Mouse (Mus musculus): ENCODE measurements at regions not wholly inside any gene's neighbourhood (a gene's known extent, or its start where the extent isn't known, plus 50 kb on each side); places are given as distances from the start of the nearest gene placed in this dataset.
"Not testable (repeated sequence)": the region's sequence is repeated elsewhere in the genome, so short reads cannot be mapped to it uniquely, and the experiment has no call there.

DNA sequence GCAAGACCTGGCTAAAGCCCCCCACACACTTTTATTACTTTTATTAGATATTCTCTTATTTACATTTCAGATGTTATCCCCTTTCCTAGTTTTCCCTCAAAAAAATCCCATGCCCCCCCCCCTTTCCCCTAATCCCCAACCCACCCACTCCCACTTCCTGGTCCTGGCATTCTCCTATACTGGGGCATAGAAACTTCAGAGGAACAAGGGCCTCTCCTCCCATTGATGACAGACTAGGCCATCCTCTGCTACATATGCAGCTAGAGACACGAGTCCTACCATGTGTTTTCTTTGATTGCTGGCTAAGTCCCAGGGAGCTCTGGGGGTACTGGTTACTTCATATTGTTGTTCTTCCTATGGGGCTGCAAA is 116.8 kb downstream of the Rfpl4b start:
- not testable (repeated sequence) for H3K4me3 ChIP-seq (ENCODE audit: insufficient read depth, low read depth, low read length); H3K27ac ChIP-seq (replicated peaks; ENCODE audit: low read depth, low read length); H3K4me1 ChIP-seq (ENCODE audit: control insufficient read depth, insufficient read depth, insufficient read length, low read length)

DNA sequence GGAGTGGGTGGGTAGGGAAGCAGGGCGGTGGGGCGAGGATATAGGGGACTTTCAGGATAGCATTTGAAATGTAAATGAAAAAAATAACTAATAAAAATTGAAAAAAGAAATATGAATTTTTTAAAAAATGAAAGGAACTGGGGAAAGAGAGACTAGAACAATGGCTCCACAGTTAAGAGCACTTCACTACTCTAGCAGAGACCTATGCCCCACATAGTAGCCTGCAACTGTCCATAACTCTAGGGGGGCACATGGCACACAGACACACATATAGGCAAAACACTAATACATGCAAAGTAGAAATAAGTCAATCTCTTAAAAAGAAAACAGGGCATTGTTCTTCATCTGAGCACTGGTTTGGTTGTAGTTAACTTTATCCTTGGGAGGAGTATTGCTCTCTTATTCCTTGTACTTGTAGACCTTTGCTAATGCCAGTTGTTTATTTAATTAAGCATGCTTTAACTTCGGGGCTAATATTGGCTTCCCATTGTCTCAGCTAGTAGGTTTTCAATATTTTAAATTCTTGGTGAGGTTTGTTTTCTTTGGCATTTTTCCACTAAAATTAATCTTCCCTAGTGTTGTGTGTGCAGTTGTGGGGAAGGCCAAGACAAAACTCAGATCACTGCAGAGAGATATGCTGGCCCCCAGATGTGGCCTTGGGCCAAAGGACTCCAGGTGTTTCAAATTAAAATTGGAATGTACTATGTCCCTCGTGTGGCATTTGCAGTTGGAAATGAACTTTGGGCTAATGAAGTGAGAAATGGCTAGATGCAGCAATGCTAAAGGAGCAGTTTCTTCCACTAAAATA is 117.4 kb downstream of the Rfpl4b start:
- Histone ChIP-seq H3K4me1 (ENCODE audit: control insufficient read depth, insufficient read depth, insufficient read length, low read length) (no peaks in the 10 kb centered on the region), H3K4me3 (ENCODE audit: insufficient read depth, low read depth, low read length) (no peak overlapping the region), H3K27ac (replicated peaks; ENCODE audit: low read depth, low read length) (no peak overlapping the region)

DNA sequence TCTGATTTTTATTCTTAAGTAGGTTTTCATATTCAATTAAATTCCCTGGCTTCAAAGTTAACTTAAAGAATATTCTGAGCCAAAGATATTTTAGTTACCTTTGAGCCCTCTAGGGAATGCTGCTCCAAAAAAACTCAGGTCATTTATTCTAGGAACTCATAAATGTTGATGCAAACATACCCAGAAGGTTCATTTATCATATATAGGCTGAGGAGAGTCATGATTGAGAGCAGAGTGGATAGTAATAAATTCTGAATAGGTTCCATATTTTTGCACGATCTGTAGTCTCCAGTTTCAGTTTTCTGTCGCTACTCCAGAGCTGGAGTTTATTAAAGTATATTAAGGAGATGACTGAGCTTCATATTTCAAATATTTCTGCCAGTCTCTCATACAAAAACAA is 144.1 kb downstream of the Rfpl4b start:
- no peaks in the 10 kb centered on the region for H3K4me1 ChIP-seq (ENCODE audit: control insufficient read depth, insufficient read depth, insufficient read length, low read length)

DNA sequence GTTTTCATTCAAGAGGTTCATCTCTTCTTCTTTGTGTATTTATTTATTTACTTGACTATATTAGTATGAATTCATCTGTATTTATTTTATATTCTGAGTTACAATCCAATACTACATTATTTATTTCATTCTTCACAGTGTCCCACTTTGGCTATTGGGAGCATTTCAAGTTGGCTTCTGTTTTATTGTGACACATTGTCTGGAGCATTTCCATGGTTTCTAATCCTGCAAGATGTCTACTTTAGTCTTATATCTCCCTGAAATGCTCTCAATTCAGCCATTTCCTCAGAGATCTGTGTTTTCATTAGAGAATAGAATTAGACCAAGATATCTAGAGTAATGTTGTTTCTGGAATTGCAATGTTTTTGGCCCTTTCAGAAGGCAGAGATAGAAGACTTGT is 153.0 kb downstream of the Rfpl4b start:
- no peak overlapping the region for H3K4me3 ChIP-seq (ENCODE audit: insufficient read depth, low read depth, low read length)
- H3K4me1 ChIP-seq (ENCODE audit: control insufficient read depth, insufficient read depth, insufficient read length, low read length) = no peaks in the 10 kb centered on the region
- no peak overlapping the region for H3K27ac ChIP-seq (replicated peaks; ENCODE audit: low read depth, low read length)

More for the DNA sequence above, 144.1 kb downstream of the Rfpl4b start:
- H3K4me3 ChIP-seq (ENCODE audit: insufficient read depth, low read depth, low read length) = no peak overlapping the region
- no peak overlapping the region for H3K27ac ChIP-seq (replicated peaks; ENCODE audit: low read depth, low read length)

DNA sequence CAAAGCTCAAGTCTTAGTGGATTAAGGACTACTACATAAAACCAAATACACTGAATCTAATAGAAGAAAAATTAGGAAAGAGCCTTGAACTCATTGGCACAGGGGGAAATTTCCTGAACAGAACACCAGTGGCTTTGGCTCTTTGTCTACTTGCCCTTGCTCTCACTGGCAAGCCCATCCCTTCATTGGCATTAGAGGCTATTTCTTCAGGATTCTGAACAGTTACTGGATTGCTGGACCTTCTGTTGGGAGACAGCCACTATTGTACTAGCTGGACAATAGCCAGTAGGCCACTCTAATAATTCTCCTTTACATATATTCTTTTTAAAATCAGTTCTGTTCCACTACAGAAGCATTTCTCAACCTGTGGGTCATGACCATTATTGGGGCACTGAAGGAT is 153.7 kb downstream of the Rfpl4b start:
- H3K4me1 ChIP-seq (ENCODE audit: control insufficient read depth, insufficient read depth, insufficient read length, low read length) = no peaks in the 10 kb centered on the region
- H3K27ac ChIP-seq (replicated peaks; ENCODE audit: low read depth, low read length) = no peak overlapping the region

DNA sequence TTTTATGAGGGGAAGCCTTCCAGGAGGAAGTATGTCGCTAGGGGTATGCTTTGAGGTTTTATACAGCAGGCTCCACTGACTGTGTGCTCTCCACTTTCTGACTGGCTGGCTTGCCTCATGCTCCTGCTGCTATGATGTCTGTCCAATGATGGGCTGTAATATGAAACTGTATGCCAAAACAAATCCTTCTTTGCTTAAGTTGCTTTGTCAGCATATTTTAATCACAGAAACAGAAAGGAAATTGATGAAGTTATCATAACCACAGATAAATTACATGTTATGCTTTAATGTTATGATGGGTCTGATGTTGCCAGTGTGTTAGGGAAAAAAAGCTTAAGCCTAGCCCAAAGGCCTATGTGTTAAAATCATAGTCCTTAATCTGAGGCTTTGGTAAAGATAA is 185.9 kb downstream of the Rfpl4b start:
- Histone ChIP-seq H3K4me1 (ENCODE audit: control insufficient read depth, insufficient read depth, insufficient read length, low read length) (no peaks in the 10 kb centered on the region), H3K27ac (replicated peaks; ENCODE audit: low read depth, low read length) (no peak overlapping the region), H3K4me3 (ENCODE audit: insufficient read depth, low read depth, low read length) (no peak overlapping the region)

More for the DNA sequence above, 153.7 kb downstream of the Rfpl4b start:
- H3K4me3 ChIP-seq (ENCODE audit: insufficient read depth, low read depth, low read length) = no peak overlapping the region

DNA sequence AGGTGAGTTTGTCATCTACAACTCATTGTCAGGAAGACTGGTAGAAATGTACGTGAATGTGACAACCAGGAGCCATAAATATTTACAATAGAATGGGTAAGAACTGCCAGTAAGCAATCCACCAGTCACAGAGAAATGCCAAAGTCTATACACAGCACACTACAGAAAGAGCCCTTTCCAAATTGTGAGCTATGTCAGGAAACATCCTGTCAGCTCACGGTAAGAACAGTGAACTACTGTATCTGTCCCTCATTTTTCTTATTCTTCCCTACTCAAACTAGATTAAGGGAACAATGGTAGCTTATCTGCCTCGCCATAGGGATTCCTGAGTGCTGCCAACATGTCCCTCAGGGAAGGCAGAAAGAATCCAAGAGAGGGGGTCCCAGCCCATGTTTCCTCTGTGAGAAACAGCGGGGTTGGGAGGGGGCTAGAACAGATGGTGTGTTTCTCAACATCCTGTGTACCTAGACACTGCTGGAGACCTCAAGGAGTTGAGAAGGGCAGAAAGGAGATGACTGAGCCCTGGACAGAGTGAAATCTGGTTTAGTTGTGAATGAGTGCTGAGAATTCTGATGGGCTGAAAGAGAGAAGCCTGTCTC is 191.6 kb downstream of the Rfpl4b start:
- no peak overlapping the region for H3K27ac ChIP-seq (replicated peaks; ENCODE audit: low read depth, low read length)
- H3K4me3 ChIP-seq (ENCODE audit: insufficient read depth, low read depth, low read length) = no peak overlapping the region
- H3K4me1 ChIP-seq (ENCODE audit: control insufficient read depth, insufficient read depth, insufficient read length, low read length) = no peaks in the 10 kb centered on the region

DNA sequence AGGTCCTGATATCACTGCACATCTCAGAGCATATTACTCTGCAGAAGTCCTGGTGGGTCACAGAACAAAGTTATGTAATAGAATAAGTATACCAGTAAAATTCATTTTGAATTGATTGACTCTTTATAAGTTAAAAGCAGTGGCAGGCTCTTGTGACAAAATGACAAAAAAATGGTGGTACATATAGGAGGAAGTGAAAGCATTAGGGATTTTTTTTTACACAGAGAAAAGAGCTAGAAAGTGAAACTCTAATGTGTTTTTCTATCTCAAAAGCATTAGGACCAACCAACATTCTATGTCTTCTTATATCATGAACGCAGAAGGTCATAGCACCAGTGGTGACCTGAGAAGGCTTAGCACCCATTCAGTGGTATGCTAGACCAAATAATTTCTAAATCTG is 198.2 kb downstream of the Rfpl4b start:
- Histone ChIP-seq H3K4me1 (ENCODE audit: control insufficient read depth, insufficient read depth, insufficient read length, low read length) (no peaks in the 10 kb centered on the region), H3K27ac (replicated peaks; ENCODE audit: low read depth, low read length) (no peak overlapping the region), H3K4me3 (ENCODE audit: insufficient read depth, low read depth, low read length) (no peak overlapping the region)

DNA sequence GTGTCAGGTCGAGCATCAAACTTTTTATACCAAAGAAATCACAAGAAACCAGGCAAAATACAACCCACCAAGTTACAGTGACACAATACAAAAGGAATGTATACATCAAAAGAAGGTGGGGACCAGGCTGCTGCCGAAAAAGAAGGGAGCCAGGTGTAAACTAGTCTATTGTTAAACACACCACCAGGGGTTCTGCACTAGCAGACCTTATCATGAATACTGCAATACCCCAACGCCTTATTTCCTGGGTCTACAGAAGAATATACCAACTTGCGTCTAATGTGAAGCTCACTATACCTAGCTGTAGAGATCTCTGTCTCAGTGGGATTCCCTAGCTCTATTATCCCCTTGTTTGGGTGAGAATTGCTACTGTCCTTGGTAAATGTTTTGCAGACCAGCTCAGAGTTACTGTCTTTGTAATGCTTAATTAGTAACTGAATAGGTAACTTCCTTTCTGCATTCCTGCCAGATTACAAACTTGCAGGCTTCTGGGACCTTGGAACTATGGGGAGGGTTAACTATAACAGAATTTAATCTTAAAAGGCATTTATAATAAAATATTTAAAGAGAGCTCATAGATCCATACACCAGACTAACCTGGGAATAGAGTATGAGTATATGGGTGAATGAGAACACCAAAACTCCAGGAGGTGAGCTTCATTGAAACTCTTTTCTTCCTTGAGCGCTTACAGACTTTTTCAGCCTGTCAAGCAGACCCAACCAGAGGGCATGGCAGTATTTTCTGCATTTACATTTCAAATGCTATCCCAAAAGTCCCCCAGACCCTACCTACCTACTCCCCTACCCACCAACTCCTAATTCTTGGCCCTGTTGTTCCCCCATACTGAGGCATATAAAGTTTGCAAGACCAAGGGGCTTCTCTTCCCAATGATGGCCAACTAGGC is 211.7 kb downstream of the Rfpl4b start:
- H3K27ac ChIP-seq (replicated peaks; ENCODE audit: low read depth, low read length) = no peak overlapping the region
- no peaks in the 10 kb centered on the region for H3K4me1 ChIP-seq (ENCODE audit: control insufficient read depth, insufficient read depth, insufficient read length, low read length)
- no peak overlapping the region for H3K4me3 ChIP-seq (ENCODE audit: insufficient read depth, low read depth, low read length)

DNA sequence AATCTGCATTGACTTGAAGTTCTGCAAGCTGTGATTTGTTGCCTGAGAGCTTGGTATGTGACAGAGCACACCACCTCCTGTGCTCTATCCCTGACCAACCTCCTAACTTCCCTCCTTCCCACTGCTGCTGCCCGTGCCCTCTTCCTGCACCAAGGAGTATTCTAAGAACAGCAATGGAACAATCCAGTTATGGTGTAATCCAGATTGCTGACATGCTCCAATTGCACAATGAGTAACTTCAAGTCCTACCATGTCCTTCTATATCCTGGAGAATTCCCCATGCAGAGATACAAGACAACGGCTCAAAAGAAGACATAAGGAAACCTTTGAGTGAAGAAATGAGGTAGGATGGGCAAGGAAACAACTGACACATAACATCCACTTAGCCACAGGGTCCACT is 235.5 kb downstream of the Rfpl4b start:
- Histone ChIP-seq H3K4me3 (ENCODE audit: insufficient read depth, low read depth, low read length) (no peak overlapping the region), H3K4me1 (ENCODE audit: control insufficient read depth, insufficient read depth, insufficient read length, low read length) (no peaks in the 10 kb centered on the region), H3K27ac (replicated peaks; ENCODE audit: low read depth, low read length) (no peak overlapping the region)

DNA sequence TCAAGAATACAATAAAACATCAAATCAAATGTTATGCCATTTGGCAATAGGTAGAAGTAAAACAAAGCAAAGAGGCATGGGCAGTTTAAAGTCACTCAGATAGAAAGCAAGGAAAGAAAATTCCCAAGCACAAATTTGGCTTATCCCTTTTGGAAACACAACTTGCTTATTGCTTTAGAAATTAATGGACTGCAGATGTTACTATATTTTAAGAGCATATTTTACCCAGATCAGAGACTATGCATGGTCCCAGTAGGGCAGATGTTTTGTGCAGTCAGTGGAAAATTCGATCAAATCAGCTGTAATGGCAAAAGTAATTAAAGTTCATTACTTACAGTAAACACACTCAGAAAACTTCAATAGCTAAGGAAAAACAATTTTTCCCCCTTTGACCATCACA is 245.9 kb downstream of the Rfpl4b start:
- Histone ChIP-seq H3K4me1 (ENCODE audit: control insufficient read depth, insufficient read depth, insufficient read length, low read length) (no peaks in the 10 kb centered on the region), H3K4me3 (ENCODE audit: insufficient read depth, low read depth, low read length) (no peak overlapping the region), H3K27ac (replicated peaks; ENCODE audit: low read depth, low read length) (no peak overlapping the region)

DNA sequence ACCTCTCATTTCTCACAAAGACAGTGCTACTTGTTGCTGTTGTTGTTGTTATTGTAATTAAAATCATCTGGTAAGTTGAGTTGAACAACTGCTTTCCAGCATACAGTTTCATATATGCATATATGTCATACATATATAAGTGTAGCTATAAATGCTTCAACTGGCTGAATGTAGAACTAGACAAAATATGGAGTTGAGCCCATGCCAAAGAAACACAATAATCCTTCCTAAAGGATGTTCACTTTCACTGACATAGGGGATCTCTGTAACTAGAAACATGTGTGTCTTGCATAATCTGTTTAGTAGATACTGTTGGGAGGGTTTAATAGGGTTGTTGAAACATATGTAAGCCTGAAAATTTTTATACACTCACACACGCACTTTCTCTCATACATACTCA is 247.9 kb downstream of the Rfpl4b start:
- no peak overlapping the region for H3K4me3 ChIP-seq (ENCODE audit: insufficient read depth, low read depth, low read length)
- no peaks in the 10 kb centered on the region for H3K4me1 ChIP-seq (ENCODE audit: control insufficient read depth, insufficient read depth, insufficient read length, low read length)
- no peak overlapping the region for H3K27ac ChIP-seq (replicated peaks; ENCODE audit: low read depth, low read length)

DNA sequence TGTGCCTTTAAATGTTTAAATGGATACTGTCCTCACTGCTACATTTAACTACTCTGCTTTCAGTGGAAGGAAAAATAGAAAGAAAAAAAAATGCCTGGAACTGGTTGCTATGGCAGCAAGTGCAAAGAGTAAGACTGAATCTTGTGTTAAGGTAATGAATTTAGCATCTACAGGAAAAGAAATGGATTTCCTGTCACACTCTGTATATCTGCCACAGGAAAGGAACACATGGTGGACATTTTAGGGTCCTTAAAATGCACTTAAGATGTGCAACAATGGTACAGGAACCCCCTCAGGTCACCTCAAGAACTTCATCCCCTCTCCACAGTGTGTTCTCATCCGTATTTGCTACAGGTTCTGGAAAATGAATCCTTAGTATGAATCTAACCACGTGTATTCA is 248.4 kb downstream of the Rfpl4b start:
- H3K27ac ChIP-seq (replicated peaks; ENCODE audit: low read depth, low read length) = no peak overlapping the region
- H3K4me1 ChIP-seq (ENCODE audit: control insufficient read depth, insufficient read depth, insufficient read length, low read length) = no peaks in the 10 kb centered on the region
- H3K4me3 ChIP-seq (ENCODE audit: insufficient read depth, low read depth, low read length) = no peak overlapping the region

DNA sequence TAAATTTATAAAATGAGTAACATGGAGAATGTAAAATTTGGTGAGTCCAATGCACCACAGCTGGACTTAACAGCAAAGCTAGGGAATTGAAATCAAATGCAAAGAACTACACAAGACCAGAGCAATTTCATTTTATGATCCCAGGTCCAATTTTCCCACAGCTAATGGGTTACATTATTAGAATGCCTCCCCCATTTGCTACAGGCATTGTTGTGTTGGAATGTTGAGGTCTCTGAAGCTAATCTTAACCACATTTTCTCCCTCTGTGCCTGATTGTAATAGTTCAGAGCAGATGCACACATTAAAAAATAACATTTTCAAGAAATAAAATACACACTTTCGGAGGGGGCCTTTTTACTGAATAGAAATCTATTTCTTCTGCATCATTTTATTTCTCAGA is 254.3 kb downstream of the Rfpl4b start:
- Histone ChIP-seq H3K4me3 (ENCODE audit: insufficient read depth, low read depth, low read length) (no peak overlapping the region), H3K27ac (replicated peaks; ENCODE audit: low read depth, low read length) (no peak overlapping the region), H3K4me1 (ENCODE audit: control insufficient read depth, insufficient read depth, insufficient read length, low read length) (no peaks in the 10 kb centered on the region)

DNA sequence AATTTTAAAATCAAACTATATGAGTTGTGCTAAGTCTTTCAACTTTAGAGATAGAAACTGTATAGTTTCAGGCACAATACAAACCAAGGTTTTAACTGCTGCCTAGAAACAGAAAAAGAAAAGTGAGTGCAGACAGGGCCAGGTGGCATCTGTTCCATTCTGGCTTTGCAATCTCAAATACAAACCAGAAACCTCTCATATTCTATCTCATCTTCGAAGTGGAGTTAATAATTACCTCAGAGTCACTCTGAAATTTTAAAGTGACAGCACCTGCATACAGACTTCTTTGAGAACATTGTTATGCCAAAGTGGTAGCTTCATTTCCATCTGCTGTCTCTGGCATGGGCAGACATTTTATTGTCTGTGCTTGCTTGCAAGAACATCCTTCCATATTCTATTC is 255.2 kb downstream of the Rfpl4b start:
- Histone ChIP-seq H3K4me3 (ENCODE audit: insufficient read depth, low read depth, low read length) (no peak overlapping the region), H3K4me1 (ENCODE audit: control insufficient read depth, insufficient read depth, insufficient read length, low read length) (no peaks in the 10 kb centered on the region), H3K27ac (replicated peaks; ENCODE audit: low read depth, low read length) (no peak overlapping the region)
